Mouse (Mus musculus): ENCODE measurements around the gene Ms4a10. TPM values are rescaled to one million over a fixed set of nuclear protein-coding genes. Genes with fewer than 3 reads are reported as not detected.

Gene Ms4a10
- not detected for total RNA-seq (2022)

DNA sequence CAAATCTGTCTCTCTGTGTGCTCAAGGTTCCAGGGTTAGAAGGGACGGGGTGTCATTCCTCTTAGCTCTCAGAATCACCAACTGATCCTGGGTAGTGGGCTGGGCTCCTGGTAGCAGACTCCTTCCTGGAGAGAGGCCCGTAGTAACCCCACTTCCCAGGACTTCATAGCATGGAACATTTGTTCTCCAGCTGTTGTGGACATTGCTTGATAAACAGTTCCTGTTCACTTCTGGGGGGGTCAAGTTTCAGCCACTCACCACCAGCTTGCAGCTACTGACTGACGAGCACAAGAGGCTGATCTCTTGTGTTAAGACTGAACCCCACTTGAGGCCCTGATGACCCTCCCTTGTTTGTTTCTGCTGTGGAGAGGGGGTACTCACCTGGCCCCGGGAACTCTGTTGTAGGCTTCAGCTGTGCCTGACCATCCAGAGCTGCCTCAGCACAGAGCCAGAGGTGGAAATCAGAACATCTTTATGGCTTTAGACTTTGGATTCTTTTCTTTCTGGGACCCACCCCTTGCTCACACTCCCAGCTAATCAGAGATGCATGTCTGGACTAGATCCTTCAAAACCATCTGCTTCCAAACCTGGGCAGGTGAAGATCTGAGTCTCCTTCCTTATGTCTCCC is at the start of gene Ms4a10:
Gene Ms4a10 (minus strand): TSS at position 433 of the 628 bp plus-strand sequence.
- no peak for DNase-seq (ENCODE audit: low spot score)

DNA sequence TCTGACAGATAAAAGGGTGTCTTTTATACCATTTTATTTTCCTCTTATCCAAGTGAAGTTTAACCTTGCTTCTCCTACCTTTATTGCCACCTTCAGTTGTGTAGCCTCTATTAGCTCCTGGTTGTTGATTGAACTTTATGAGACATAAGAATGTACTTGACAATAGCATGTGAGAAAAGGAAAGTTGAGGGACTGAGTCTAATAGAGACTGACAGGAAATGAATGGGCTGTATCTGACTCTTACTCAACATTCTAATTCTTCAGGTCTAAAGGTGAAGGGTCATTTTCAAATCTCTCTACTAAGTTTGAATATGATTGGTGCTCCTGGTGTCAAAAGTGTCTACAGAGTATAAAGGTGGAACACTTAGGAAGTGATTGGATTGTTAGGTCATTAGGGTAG is 47.9 kb upstream of the Ms4a10 start:
- DNase-seq (ENCODE audit: low spot score), result no peak

DNA sequence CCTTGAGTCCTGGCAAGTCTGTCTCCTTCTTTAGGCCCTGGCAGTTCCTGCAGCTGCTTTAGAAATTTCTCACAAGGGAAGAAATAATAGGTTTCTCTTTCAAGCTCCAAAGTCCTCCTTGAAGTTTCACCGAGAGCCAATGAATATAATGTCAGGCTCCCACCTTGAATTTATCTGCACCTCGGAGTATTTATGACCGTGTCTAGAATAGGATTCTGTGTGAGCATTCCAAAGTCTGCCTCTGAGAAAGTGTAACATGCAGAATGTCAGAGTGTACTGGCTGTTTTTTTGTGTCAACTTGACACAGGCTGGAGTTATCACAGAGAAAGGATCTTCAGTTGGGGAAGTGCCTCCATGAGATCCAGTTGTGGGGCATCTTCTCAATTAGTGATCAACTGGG is 43.4 kb upstream of the Ms4a10 start, which contains the start of gene Ms4a18:
Gene Ms4a18 (minus strand): TSS at position 141 of the 400 bp plus-strand sequence.
- no peak for DNase-seq (ENCODE audit: low spot score)

DNA sequence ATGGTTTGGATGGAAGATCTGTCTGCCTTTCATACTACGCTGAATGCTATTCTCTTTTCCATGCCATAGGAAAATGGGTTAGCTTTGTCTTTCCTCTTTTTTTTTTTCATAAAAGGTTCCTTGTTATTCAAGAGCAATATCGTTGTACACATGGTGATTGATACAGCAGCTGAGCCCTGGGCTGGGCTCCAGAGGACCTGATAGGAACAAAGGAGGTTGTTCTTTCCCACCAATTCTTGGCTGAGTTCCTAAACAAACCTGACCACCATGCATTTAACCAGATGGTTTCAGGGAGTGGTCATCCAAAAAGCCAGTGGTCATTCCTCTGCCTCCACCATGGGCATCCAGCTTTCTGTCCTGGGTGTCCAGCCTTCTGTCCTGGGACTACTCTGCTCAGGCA is 42.8 kb upstream of the Ms4a10 start:
- DNase-seq (ENCODE audit: low spot score), result peak; percentile 19

DNA sequence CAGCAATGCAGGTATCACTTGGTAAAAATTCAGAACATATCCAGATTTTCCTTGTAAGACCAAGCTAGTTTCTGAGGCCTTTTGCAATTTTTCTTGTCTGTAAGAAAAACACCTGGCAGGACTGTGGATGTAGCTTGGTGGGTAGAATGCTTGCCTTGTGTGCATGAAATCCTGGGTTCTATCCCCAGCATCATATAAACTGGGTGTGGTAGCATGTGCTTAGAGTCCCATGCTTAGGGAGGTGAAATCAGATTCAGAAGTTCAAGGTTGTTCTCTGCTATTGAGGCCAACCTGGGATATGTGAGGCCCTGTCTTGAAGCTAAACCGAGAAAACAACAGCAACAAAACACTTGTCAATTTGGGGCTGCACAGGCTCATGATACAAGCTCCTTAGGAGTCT is 41.5 kb upstream of the Ms4a10 start:
- DNase-seq (ENCODE audit: low spot score), result no peak

DNA sequence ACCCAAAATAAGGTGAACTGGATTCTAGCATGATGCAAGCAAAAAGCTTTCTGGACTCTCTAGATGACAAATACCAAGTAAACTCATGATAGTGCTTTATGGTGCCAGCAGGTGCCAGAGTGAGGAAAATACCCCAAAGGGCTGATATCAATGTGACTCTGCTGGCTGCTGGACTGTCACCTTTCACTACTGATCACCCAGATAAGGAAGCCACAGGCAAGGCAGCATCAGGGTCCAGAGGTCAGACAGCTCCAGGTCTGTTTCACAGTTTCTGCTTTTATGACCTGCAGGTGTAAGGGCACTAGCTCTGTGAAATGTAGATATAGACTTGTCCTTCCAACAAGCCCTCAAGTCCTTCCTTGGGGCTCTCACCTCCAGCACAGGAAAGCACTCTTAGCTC is 41.0 kb upstream of the Ms4a10 start:
- no peak for DNase-seq (ENCODE audit: low spot score)

DNA sequence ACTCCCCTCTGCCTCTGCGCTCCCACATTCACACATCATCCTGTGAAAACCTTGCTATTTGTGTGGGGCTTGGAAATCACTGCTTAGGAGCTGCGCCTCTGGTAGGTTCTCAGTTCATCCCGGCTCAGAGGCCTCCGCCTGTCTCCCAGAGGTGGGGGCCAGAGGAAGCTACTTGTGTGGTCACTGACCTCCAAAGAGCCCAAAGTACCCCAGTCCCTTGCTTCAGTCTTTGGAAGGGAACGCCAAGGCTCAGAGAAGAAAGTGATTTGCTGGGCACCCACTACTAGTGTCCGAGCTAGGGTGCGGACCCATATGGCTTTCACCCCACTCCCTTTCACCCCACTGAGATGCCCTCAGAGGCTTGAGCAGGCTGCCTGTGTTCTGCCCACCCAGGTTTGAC is 18.7 kb upstream of the Ms4a10 start, which contains the start of gene Ms4a15:
Gene Ms4a15 (minus strand): TSS at position 101 of the 400 bp plus-strand sequence.
- DNase-seq (ENCODE audit: low spot score), result no peak

DNA sequence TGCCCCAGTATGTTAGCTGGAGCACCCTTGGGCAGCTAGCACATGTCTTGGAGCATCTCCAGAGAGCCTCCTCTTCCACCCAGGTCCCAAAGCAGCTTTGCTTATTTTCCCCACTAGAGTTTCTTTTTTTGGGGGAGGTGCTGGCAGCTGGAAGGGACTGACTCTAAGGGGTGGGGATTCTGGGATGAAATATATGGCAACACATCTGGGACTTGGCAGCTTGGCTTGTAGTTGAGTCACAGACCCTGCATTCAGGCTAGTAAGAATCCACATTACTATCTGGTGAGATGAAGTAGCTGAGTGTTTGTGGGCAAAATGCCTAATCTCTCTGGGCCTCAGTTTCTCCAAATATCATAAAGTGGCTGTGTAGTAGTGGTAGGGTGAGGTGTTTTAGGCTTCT is 17.4 kb upstream of the Ms4a10 start:
- no peak for DNase-seq (ENCODE audit: low spot score)

DNA sequence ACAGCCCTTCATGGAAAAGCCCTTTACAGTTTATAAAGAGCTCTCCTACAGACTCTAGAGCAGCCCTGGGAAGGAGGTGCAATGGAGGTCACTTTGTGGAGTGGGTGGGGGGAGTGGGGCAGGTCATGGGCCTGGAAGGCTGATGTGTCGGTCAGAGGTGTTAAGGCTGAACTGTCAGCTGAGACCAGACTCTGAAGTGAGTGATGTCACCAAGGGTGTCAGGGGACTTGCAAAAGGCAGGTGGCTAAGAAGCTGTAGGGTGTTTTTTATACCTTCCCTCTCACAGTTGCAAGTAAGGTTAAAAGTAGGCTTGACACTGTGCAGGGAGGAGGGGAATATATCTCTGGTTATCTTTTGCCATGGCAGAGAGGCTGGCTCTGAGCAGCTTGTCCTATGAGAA is 16.3 kb upstream of the Ms4a10 start:
- DNase-seq (ENCODE audit: low spot score), result no peak

DNA sequence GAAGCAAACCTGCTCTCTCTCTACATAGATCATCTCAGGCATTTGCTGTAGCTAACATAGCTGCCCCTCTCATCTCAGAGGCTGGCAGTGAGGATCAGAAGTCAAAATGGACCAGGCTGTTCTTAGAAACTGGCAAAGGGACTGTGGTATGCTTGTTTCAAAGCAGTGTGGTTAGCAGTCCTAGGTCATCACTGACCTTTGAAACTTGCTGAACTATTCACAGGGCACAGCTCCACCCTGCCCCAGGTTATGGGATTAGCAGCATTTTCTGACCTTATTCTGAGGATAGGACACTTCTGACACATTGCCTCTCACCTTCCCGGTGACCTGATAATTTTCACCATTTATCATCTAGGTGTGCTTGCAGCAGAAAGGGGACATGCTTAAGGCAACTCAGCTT is 14.1 kb upstream of the Ms4a10 start:
- no peak for DNase-seq (ENCODE audit: low spot score)

DNA sequence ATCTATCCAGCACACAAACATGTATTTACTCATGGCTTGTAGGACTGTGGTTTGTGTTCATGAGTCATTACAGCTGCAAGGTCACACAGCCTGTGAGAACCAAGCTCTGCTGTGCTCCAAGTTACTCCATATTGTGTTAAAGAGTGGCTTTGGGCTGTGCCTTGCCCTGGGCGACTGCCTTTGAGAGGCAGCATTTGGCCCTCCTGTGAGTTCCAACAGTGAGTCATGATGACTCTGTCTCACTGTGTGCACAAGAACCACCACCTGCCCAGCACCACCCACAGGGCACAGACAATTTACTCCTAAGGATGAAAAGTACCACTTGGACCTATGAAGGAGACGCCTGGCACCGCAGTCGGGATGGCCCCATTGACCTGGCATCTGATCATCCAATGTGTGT is 11.4 kb upstream of the Ms4a10 start:
- DNase-seq (ENCODE audit: low spot score), result no peak

DNA sequence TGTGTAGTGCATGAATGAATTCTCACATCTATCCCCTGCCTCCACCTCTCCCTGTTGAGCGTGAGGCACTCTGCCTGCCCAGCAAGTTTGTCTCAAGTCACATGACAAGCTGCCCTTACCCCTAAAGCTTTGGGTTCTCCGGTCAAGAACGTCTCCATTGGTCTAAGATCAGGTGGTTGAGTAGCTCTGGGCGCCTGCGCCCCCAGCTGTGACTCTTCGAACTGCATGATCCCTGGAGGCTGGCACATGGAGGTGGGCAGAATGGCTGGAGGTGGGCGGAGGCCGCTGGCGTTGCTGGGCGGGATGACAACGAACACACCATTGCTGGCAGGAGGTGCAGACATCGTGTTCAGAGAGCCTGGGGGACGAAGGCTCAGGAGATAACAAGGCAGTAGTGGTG is 10.1 kb upstream of the Ms4a10 start:
- DNase-seq (ENCODE audit: low spot score), result no peak

DNA sequence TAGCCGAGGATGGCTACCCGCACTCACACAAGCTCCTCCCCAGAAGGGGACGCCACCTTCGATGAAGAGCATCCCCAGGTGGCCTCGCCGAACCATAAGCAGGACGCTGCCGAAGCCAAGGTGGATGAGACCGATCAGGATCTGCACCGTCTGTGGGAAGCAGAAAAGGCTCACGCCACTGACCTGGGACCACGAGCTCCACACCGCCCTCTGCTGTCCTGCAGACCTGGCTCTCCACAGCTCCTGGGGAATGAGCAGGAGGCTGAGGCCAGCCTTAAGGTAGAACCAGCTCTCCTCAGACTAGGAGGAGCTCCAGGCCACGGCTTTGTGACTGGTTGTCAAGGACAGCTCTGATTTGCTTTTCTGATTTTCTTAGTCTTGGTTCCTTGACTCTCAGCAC is 8.7 kb upstream of the Ms4a10 start:
- DNase-seq (ENCODE audit: low spot score), result no peak

DNA sequence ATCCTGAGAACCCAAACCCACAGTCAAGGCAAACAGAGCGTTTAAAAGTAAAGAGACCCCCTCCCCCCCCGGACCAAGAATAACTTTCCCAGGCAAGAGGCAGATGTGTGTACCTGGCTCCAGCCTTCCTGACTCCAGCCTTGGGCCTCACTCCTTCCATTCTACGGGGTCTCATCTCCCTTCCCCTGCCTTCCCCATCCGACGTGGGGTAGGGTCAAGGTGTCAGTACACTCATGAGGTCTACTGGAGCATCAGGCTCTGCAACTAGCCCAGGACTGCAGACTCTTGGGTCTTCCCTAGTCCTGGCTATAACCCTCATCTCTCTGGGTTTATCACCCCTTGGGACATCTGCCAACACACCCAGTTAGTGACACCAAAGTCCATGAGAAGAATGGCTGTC is 5.7 kb upstream of the Ms4a10 start:
- DNase-seq (ENCODE audit: low spot score), result no peak

DNA sequence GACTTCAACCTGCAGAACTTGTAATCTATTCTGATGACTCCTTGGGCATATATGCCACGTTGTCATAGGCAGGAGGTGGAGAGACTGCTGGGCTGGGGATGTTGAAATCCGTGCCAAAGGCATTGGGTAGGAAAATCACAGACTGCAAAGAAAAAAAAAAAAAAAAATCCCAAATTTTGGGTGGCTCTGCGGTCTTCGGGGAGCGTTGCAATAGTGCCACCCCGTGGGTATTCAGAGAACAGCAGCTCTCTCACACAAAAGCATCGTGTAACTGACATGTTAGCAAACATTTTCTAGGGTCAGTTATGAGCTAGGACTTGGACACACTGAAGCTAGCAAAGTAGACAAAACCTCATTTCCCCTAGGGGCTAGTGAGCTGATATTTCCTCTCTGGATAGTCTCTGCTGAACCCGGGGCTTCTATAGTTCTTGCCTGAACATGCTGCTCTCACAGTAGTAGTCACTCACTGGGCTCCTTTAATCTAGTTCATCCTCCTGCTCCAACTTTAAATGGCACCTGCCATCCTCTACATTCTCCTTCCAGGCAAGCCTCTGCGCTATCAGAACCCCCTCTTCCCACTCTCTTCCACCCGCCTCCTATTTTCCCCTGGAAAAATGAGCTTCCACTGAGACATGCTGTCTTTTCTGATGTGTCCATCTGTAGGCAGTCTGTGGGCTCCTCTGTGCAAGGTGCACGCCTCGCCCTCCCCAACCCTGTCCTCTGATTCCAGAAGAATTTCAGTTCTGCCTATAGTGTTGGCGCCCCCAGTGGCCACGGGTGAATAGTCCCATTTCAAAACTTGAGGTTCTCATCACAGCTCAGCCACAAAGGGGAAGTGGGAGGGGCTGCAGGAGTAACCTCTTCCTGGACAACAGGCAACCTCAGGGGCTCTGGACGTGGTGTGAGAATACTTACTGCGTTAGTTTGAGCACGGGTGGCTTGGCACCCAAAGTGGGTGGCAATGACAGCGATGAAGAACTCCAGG is 5.0 kb upstream of the Ms4a10 start:
- DNase-seq (ENCODE audit: low spot score), result peak; percentile 73

DNA sequence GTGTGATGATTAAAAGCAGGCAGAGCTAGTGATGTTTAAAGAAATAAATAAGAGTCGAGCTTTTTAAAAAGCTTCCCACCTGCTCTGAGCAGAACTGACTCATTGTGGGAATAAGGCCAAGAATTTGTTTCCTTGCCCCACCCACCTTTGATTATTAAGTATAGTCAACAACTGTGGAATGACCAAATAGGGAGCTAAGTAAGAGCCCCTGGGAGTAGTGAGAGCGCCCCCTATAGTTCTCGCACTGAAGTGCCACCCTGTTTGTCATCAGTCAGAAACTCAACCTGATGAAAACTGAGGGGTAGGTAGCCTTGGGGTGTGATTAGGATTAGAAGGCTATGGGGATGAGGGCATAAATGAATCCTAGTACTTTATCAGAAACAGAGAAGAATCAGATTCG is 1.8 kb upstream of the Ms4a10 start:
- no peak for DNase-seq (ENCODE audit: low spot score)

DNA sequence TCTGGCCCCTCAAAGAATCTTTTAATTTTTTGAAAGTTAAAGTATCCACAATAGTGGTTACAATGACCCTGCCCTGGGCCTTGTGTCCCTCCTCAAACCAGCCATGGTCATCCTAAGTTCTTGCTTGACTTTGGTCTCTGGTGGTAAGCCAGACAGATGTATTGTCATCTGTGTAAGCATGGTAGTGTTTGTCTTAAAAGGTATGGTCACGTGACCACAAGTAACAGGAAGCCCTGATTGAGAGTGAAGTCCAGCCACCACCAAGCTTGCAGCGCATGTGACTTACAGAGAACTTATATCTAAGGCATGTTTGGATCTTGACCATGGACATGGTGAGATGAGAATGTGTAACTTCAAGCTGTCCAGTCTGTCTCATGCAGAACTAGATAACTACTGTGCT is 717 bp upstream of the Ms4a10 start:
- DNase-seq (ENCODE audit: low spot score), result no peak

DNA sequence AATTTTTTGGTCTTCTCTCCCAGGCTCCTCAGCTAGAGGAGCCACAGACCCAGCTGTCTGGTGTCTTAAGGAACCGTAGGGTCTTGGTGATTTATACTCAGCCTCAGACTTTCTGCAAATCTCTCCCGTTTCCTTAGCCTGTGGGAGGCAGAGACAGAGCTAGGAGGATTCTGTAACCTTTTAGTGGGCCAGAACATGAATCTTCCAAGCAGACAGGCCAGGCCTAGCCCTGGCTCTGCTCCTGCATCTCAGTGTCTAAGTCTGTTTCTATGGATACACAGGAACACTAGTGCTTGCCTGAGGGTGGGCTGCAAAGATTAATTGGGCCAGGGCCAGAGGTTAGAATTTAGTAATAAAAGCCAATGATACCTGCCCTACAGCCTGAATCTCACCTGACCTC is 1.3 kb downstream of the Ms4a10 start:
- no peak for DNase-seq (ENCODE audit: low spot score)

DNA sequence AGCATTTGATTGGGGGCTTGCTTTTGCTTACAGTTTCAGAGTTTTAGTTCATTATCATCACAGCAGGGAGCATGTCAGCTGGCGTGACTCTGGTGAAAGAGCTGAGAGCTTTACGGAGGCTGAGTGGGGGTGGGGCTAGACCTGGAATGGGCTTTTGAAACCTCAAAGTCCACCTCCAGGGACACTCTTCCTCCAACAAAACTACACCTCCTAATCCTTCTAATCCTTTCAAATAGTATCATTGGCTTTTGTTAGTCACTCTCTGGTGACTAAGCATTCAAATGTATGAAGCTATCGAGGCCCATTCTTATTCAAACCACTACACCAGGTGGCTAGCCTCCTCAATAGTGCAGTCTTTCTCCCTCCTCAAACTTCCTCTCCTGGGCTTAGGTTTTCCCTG is 1.8 kb downstream of the Ms4a10 start:
- no peak for DNase-seq (ENCODE audit: low spot score)

DNA sequence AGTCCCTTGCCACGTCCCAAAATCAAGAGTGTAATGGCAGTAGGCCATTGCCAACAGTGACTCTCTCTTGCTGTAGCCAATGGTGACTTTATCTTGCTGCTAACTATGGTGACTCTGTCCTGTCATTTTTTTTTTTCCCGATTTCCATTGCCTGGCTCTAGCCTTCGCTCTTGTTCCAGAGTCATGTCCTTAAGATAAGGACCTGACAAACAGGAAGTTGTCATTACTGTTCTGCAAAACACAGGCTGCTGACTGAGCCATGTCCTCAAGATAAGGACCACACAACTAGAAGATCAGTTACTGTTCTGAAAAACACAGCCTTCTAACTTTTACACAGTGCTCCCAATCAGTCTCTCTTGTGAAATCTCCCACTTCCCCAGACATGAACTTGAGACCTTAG is 4.0 kb downstream of the Ms4a10 start:
- DNase-seq (ENCODE audit: low spot score), result no peak

DNA sequence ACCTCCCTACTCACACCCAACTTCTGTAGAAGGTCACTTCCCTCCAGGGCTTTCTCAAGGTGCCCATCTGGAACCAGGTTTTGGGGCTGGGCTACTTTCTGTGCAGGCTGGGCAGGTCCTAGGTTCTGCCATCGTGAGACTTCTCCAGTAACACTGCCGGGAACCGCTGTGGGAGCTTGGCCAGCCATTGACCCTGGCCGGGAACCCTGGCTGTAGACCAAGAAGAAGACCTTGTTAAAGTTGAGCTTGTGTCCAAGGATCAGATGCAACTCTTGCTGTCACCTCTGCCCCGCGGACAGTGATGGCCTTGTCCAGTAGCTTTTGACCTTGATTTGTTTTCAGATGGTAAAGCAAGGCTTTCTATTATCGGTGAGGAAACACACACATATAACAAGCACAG is 5.9 kb downstream of the Ms4a10 start:
- no peak for DNase-seq (ENCODE audit: low spot score)

DNA sequence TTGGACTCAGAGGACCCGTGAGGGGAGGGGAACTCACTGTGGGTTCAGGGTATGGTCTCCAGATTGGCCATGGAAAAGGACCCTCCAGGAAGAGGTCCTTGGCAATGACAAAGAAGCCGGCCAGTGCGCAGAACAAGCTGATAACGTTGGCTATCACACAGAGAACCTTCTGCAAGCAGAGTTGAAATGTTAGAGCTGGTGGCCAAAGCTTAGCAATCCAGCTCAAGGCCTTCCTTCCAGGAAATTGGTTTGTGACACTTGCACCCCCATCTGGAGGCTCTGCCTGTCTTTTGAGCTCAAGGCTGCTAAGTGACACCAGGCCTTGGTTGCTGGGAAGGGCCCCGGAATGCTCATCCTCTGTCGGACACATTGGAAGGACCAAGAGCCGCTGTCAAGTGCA is 8.7 kb downstream of the Ms4a10 start:
- no peak for DNase-seq (ENCODE audit: low spot score)

DNA sequence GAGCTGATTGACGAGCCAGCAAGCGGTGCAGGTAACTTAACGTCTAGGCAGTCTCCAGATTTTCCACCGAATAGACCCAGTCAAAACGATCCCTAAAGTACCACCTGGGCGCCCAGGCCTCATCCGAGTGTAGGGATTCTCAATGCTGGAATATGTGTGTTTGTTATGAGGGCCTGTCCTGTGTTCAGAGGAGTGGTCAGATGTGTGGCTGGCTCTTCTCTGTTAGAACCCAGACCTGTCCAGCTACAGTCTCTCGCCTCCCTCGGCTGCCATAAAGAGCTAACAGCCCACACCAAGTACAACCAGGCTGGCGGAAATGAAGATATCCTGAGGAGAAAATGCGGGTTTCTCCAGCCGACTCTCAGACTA is 14.5 kb downstream of the Ms4a10 start:
- DNase-seq (ENCODE audit: low spot score), result no peak

Measured in heart, adult 8-10 months (tissue).